Mouse (Mus musculus): Measurements from ENCODE around the gene Hmmr. TPM values are rescaled to one million over a fixed set of nuclear protein-coding genes. Genes with fewer than 3 reads are reported as not detected.

The Hmmr gene
- polyA plus RNA-seq, 1 experiment from 2014 or later, result 16.8 TPM

DNA sequence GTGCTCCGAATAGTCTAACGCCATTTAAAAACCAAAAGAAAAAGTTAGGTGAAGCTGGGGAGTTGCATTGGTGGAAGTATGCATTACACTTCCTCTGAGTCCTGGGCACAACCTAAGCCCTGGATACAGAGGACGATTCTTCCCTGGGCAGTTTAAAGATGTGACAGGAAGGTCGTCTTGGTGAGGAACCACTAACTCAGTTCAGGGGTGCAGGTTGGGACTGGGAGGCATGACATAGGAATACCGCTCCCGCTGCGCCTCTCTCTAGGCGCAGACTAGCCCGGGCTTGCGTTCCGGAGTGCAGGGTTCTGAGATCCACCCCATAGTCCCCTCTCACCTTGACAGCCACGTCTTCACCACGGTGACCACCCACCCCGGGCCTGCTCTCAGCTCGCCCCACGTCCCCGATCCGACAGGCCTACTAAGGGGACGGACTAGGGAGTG, 21.5 kb upstream of the Hmmr start:
- Histone ChIP-seq H3K27ac (ENCODE audit: low read length) (no peak overlapping the region), H3K9ac (replicated peaks; ENCODE audit: low read depth, low read length) (peak overlapping the region; percentile 80), H3K4me2 (ENCODE audit: low read length) (peak overlapping the region; percentile 69), H3K4me1 (replicated peaks; ENCODE audit: control insufficient read depth, insufficient read depth, low read length) (peaks cover 12% of the 10 kb centered on the region; the same call in 1 of the 2 replicates), H3K36me3 (ENCODE audit: control insufficient read depth, insufficient read depth) (0 out of 2 replicates have a peak, but pooled peaks cover 2% of the 10 kb centered on the region), H3K9me3 (ENCODE audit: control insufficient read depth, low read length) (no peaks in the 10 kb centered on the region), H3K27me3 (replicated peaks; ENCODE audit: control insufficient read depth, insufficient read depth, low read length) (no peaks in the 10 kb centered on the region), H3K4me3 (replicated peaks; ENCODE audit: low read length) (peak overlapping the region; percentile 68)
- 2% methylated on average over 19 of the region's 19 CpGs for WGBS
- ATAC-seq, result peak; percentile 65

DNA sequence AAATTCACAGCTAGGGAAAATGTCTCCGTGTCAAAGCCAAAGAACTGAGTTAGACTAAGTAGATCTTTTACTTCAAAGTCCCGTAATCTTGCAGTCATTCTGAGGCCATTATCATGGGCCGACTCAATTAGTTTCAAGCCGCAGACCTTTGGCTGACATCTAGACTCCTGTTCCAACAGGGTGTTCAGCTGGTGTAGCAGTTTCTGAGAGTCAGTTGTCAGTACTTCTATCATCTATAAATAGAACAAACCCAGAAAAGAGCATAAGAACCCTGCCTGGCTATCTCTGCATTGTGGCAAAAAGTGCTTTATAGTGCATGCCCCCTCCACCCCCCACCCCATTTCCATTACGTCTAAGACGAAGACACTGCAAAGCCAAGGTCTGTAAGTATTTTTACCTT, 20.6 kb upstream of the Hmmr start:
- no peak overlapping the region for H3K27ac ChIP-seq (ENCODE audit: low read length)
- peaks cover 12% of the 10 kb centered on the region; the same call in 1 of the 2 replicates for H3K4me1 ChIP-seq (replicated peaks; ENCODE audit: control insufficient read depth, insufficient read depth, low read length)
- H3K9ac ChIP-seq (replicated peaks; ENCODE audit: low read depth, low read length), result no peak overlapping the region
- no peaks in the 10 kb centered on the region for H3K27me3 ChIP-seq (replicated peaks; ENCODE audit: control insufficient read depth, insufficient read depth, low read length)
- 73% methylated on average over 6 of the region's 6 CpGs for WGBS
- no peak for ATAC-seq
- no peak overlapping the region for H3K4me2 ChIP-seq (ENCODE audit: low read length)
- H3K9me3 ChIP-seq (ENCODE audit: control insufficient read depth, low read length), result no peaks in the 10 kb centered on the region
- H3K36me3 ChIP-seq (ENCODE audit: control insufficient read depth, insufficient read depth), result 0 out of 2 replicates have a peak, but pooled peaks cover 2% of the 10 kb centered on the region
- H3K4me3 ChIP-seq (replicated peaks; ENCODE audit: low read length), result no peak overlapping the region

DNA sequence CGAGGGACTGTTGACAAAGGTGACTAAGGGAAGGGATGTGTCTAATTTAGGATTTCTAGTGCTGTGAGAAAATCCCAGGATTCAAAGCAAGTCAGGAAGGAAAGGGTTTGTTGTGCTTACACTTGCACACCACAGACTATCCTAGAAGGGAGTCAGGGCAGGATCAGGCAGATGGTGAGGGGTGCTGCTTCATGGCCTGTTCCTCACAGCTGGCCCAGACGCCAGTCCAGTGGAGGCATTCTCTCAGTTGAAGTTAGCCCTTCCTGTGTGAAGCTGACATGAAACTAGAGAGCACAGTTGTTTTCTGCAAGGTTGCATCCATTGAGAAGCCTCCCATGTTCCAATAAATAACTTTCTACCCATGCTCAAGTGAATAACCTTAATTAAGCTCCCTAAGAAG, 14.5 kb upstream of the Hmmr start:
- no peak for ATAC-seq
- Histone ChIP-seq H3K36me3 (ENCODE audit: control insufficient read depth, insufficient read depth) (0 out of 2 replicates have a peak, but pooled peaks cover 2% of the 10 kb centered on the region), H3K9me3 (ENCODE audit: control insufficient read depth, low read length) (no peaks in the 10 kb centered on the region), H3K4me2 (ENCODE audit: low read length) (no peak overlapping the region), H3K4me1 (replicated peaks; ENCODE audit: control insufficient read depth, insufficient read depth, low read length) (no peaks in the 10 kb centered on the region), H3K27ac (ENCODE audit: low read length) (no peak overlapping the region), H3K27me3 (replicated peaks; ENCODE audit: control insufficient read depth, insufficient read depth, low read length) (no peaks in the 10 kb centered on the region), H3K9ac (replicated peaks; ENCODE audit: low read depth, low read length) (no peak overlapping the region), H3K4me3 (replicated peaks; ENCODE audit: low read length) (no peak overlapping the region)
- WGBS, result 69% methylated on average over 2 of the region's 2 CpGs

DNA sequence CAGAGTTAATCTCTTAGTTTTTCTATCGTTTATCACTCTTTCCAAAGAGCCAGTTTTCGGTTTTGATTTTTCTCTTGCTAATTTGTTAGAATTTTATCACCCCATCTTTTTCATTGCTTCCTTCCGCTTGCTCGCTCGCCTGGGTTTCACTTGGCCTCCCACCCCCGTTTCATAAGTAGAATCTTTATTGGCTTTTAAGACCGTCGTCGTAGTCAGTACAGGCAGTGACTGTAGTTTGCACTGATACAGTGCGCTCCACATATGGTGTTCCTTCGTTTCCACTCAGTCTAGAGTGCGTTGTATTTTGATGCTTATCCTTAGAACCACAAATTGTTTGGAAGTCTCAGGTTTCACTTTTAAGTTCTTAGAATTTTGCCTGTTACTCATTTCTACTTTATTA, 13.1 kb upstream of the Hmmr start:
- H3K9ac ChIP-seq (replicated peaks; ENCODE audit: low read depth, low read length), result no peak overlapping the region
- H3K4me3 ChIP-seq (replicated peaks; ENCODE audit: low read length), result no peak overlapping the region
- peaks cover 4% of the 10 kb centered on the region; the same call in 1 of the 2 replicates for H3K36me3 ChIP-seq (ENCODE audit: control insufficient read depth, insufficient read depth)

DNA sequence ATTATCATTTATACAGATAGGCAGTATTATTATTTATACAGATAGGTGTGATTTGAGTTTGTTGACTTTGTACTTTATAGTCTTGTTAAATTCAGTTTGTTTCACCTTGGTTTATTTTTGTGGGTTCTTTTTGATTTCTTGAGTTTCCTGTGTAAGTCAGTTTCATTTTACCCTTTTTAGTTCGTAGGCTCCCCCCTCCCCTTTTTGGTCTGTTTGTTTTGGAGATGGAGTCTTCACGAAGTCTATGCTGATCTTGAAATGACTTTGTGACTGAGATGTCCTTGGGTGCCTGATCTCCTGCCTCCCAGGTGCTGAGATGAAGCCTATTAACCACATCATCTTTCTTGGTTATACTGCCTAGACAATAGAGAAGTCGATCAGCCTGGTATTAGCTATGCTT, 11.1 kb upstream of the Hmmr start:
- H3K4me3 ChIP-seq (replicated peaks; ENCODE audit: low read length), result no peak overlapping the region
- no peak overlapping the region for H3K4me2 ChIP-seq (ENCODE audit: low read length)
- no peak overlapping the region for H3K9ac ChIP-seq (replicated peaks; ENCODE audit: low read depth, low read length)
- peaks cover 2% of the 10 kb centered on the region; the same call in 1 of the 2 replicates for H3K36me3 ChIP-seq (ENCODE audit: control insufficient read depth, insufficient read depth)
- H3K4me1 ChIP-seq (replicated peaks; ENCODE audit: control insufficient read depth, insufficient read depth, low read length), result no peaks in the 10 kb centered on the region
- WGBS, result 88% methylated on average over 3 of the region's 3 CpGs
- no peaks in the 10 kb centered on the region for H3K27me3 ChIP-seq (replicated peaks; ENCODE audit: control insufficient read depth, insufficient read depth, low read length)
- no peak for ATAC-seq
- H3K27ac ChIP-seq (ENCODE audit: low read length), result no peak overlapping the region
- H3K9me3 ChIP-seq (ENCODE audit: control insufficient read depth, low read length), result no peaks in the 10 kb centered on the region

More for the DNA sequence above, 13.1 kb upstream of the Hmmr start:
- Histone ChIP-seq H3K9me3 (ENCODE audit: control insufficient read depth, low read length) (no peaks in the 10 kb centered on the region), H3K4me2 (ENCODE audit: low read length) (no peak overlapping the region), H3K27ac (ENCODE audit: low read length) (no peak overlapping the region), H3K4me1 (replicated peaks; ENCODE audit: control insufficient read depth, insufficient read depth, low read length) (no peaks in the 10 kb centered on the region), H3K27me3 (replicated peaks; ENCODE audit: control insufficient read depth, insufficient read depth, low read length) (no peaks in the 10 kb centered on the region)
- no peak for ATAC-seq
- WGBS, result 95% methylated on average over 12 of the region's 12 CpGs

DNA sequence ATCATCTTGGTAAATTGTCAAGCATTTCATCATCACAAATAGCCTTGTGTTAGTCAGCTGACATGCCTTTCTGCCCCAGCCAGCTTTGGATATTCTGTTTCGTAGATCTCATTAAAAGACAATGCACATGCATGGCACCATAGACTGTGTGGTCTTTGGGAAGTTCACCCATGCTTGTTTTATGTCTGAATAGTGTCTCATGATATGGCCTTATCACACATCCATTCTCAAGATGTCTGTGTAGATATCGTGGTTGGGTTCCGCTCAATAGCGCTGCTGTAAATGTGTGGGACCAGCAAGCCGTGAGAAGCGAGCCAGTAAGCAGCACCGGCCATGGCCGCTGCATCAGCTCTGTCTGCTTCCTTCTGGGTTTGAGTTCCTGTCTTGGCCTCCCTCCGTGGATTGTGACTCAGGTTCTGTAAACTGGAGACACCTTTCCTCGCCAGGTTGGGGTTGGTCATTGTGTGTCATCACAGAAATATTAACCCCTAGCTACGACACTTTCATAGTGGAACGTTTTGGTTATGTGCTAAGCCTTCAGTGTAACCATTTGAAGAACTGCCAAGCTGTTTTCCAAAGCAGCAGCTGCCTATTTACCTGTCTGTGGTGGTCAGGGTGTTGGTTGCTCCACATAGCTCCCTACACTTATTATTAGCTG, 8.5 kb upstream of the Hmmr start:
- Histone ChIP-seq H3K9ac (replicated peaks; ENCODE audit: low read depth, low read length) (no peak overlapping the region), H3K27me3 (replicated peaks; ENCODE audit: control insufficient read depth, insufficient read depth, low read length) (no peaks in the 10 kb centered on the region), H3K9me3 (ENCODE audit: control insufficient read depth, low read length) (no peaks in the 10 kb centered on the region), H3K36me3 (ENCODE audit: control insufficient read depth, insufficient read depth) (peaks cover 14% of the 10 kb centered on the region), H3K4me1 (replicated peaks; ENCODE audit: control insufficient read depth, insufficient read depth, low read length) (no peaks in the 10 kb centered on the region), H3K27ac (ENCODE audit: low read length) (no peak overlapping the region), H3K4me2 (ENCODE audit: low read length) (no peak overlapping the region), H3K4me3 (replicated peaks; ENCODE audit: low read length) (no peak overlapping the region)
- ATAC-seq, result no peak
- WGBS, result 90% methylated on average over 12 of the region's 12 CpGs

DNA sequence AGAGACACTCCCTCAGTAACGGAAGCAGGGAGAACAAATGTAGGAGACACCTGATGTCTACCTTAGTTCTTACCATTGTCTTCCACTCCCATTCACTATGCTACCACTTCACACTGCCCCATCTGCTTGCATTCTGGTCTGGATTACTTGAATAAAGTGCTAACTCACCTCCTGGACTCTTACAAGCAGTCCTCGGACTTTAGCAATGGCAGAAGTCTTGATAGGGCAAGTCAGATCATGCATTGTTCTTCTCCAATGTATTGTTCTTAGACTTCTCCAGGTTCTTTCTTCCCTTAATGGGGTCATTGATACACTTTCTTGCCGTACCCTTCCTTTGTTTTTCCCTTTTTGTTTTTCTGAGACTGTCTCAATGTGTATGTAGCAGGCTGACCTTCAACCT, 4.1 kb upstream of the Hmmr start:
- Histone ChIP-seq H3K27ac (ENCODE audit: low read length) (no peak overlapping the region), H3K36me3 (ENCODE audit: control insufficient read depth, insufficient read depth) (peaks cover 19% of the 10 kb centered on the region), H3K4me1 (replicated peaks; ENCODE audit: control insufficient read depth, insufficient read depth, low read length) (peaks cover 17% of the 10 kb centered on the region), H3K4me2 (ENCODE audit: low read length) (no peak overlapping the region), H3K9ac (replicated peaks; ENCODE audit: low read depth, low read length) (no peak overlapping the region), H3K27me3 (replicated peaks; ENCODE audit: control insufficient read depth, insufficient read depth, low read length) (no peaks in the 10 kb centered on the region), H3K9me3 (ENCODE audit: control insufficient read depth, low read length) (no peaks in the 10 kb centered on the region), H3K4me3 (replicated peaks; ENCODE audit: low read length) (no peak overlapping the region)
- ATAC-seq, result no peak
- WGBS, result 88% methylated on average over 3 of the region's 3 CpGs

DNA sequence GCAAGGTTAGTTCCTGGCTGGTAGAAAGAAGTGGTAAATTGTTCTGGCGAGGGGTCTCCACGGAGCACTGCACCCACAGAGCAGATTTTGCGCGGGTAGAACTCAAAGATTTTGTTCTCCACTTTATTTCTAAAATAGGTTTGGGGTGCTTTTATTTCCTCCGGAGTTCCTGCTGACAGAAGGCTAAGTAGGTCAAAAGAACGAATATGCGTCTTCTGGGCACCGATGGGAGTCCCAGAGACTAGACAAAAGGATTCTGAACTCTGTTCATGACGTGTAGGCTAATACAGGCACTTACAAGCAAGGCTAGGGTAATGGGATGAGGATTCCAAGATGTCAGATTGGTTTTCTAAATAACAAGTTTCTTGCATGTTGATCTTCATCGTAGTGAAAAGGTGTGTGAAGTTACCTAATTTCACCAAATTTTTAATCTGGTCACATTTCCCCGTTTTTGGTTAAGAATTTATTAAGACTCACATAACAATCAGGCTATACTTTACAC, 1.1 kb upstream of the Hmmr start:
- no peaks in the 10 kb centered on the region for H3K9me3 ChIP-seq (ENCODE audit: control insufficient read depth, low read length)
- H3K4me1 ChIP-seq (replicated peaks; ENCODE audit: control insufficient read depth, insufficient read depth, low read length), result peaks cover 22% of the 10 kb centered on the region
- H3K4me3 ChIP-seq (replicated peaks; ENCODE audit: low read length), result peak overlapping the region; percentile 95
- ATAC-seq, result no peak
- 5% methylated on average over 11 of the region's 11 CpGs for WGBS
- no peak overlapping the region for H3K27ac ChIP-seq (ENCODE audit: low read length)
- H3K27me3 ChIP-seq (replicated peaks; ENCODE audit: control insufficient read depth, insufficient read depth, low read length), result no peaks in the 10 kb centered on the region
- H3K36me3 ChIP-seq (ENCODE audit: control insufficient read depth, insufficient read depth), result peaks cover 16% of the 10 kb centered on the region
- peak overlapping the region; percentile 79 for H3K9ac ChIP-seq (replicated peaks; ENCODE audit: low read depth, low read length)
- H3K4me2 ChIP-seq (ENCODE audit: low read length), result peak overlapping the region; percentile 76

DNA sequence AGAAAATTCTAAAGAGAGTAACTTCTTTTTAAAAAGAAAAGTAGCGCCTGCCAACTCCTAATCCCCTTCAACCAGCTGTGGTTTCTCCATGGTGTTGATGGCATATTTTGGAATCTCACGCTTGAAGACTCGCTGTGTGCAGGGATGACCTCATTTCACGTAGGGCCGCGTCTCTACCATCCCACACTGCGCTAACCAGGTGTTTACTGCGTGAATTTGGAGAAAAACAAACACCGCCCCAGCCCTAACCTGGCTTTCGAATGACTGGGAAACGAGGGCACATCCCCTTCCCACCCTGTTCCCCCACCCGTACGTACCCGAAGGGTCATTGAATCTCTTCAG, 254 bp downstream of the Hmmr start:
- Histone ChIP-seq H3K9me3 (ENCODE audit: control insufficient read depth, low read length) (no peaks in the 10 kb centered on the region), H3K27ac (ENCODE audit: low read length) (no peak overlapping the region), H3K4me1 (replicated peaks; ENCODE audit: control insufficient read depth, insufficient read depth, low read length) (peaks cover 22% of the 10 kb centered on the region), H3K4me3 (replicated peaks; ENCODE audit: low read length) (peak overlapping the region; percentile 38), H3K9ac (replicated peaks; ENCODE audit: low read depth, low read length) (peak overlapping the region; percentile 2; the same call in 1 of the 2 replicates), H3K4me2 (ENCODE audit: low read length) (peak overlapping the region; percentile 56), H3K36me3 (ENCODE audit: control insufficient read depth, insufficient read depth) (peaks cover 12% of the 10 kb centered on the region), H3K27me3 (replicated peaks; ENCODE audit: control insufficient read depth, insufficient read depth, low read length) (no peaks in the 10 kb centered on the region)
- WGBS, result 2% methylated on average over 14 of the region's 14 CpGs
- ATAC-seq, result no peak; the same call in 1 of the 2 replicates

Data from forebrain, embryonic 16.5 days (tissue).